Mouse (Mus musculus): ENCODE measurements around the gene Ankrd11.

Gene Ankrd11

DNA sequence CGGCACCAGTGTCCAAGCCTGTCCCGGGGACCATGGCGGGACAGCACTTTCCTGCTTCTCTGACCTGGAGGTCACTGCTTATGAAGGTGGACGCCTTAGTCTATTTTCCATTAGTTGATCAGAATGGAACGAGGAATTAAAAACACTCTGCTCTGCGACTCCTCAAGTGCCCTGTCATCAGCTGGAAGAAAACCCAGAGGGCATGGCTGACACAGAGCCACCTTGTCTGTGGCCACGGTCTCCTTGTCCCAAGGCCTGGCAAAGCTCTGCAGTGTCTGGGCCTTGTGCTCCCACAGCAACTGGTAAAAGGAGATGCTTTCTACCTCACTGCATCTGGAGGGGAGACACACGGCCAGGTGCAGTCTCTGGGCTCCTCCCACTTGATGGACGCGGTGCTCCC, 158.4 kb downstream of the Ankrd11 start:
- no peak for TF ChIP-seq GATA4 (IDR thresholded peaks at IDR 0.05; ENCODE audit: insufficient replicate concordance, low read length)

- no peak for TF ChIP-seq GATA4 (IDR thresholded peaks at IDR 0.05; ENCODE audit: insufficient replicate concordance, low read length)
Observed at GRCm38 (mm10) chr8:122880302-122880701, 161.8 kb downstream of the Ankrd11 start.

GRCm38 (mm10) chr8:122878231-122878630, 163.8 kb downstream of the Ankrd11 start:
- TF ChIP-seq GATA4 (IDR thresholded peaks at IDR 0.05; ENCODE audit: insufficient replicate concordance, low read length) = no peak

GRCm38 (mm10) chr8:122875186-122875585, 166.9 kb downstream of the Ankrd11 start:
- TF ChIP-seq GATA4 (IDR thresholded peaks at IDR 0.05; ENCODE audit: insufficient replicate concordance, low read length) = no peak

GRCm38 (mm10) chr8:122873171-122873570, 168.9 kb downstream of the Ankrd11 start:
- no peak for TF ChIP-seq GATA4 (IDR thresholded peaks at IDR 0.05; ENCODE audit: insufficient replicate concordance, low read length)

- TF ChIP-seq GATA4 (IDR thresholded peaks at IDR 0.05; ENCODE audit: insufficient replicate concordance, low read length) = no peak
Observed at GRCm38 (mm10) chr8:122871663-122872062, 170.4 kb downstream of the Ankrd11 start.

- TF ChIP-seq GATA4 (IDR thresholded peaks at IDR 0.05; ENCODE audit: insufficient replicate concordance, low read length) = no peak
Observed at GRCm38 (mm10) chr8:122870377-122870863, 171.7 kb downstream of the Ankrd11 start.

DNA sequence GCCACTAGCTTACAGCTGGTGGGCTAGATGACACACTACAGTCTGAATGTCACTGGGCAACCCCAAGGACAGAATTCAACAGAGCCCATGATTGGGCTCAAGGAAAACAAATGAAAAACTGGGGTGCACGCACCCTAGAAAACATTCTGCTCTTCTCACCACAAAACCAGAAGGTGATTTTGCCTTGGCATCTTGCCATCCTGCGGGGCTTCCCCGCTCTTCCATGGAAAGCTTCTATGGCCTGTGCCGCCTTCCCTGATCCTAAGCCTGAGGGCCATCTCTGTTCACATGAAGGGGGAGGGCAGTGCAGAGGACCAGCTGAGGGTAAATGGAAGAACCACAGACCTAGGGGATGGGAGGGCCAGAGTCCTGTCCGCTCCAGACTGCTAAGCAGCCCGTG, 174.1 kb downstream of the Ankrd11 start:
- TF ChIP-seq GATA4 (IDR thresholded peaks at IDR 0.05; ENCODE audit: insufficient replicate concordance, low read length) = no peak

DNA sequence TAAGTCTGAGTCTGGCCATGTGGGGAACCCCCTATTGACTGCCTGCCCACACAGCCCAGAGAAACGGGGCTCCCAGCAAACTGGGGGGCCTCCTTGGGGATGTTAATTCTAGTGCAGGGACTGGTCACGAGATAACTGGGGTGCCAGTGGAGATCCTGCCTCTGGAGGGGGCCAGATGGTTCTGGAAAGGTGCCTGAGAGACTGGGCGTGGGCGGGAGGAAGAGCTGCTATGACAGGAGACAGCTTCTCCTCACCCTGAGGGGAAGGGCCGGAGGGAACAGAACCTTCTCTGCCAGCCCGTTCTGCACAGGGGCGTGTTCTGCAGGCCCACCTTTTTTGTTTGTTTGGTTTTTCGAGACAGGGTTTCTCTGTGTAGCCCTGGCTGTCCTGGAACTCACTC, 175.8 kb downstream of the Ankrd11 start:
- no peak for TF ChIP-seq GATA4 (IDR thresholded peaks at IDR 0.05; ENCODE audit: insufficient replicate concordance, low read length)

DNA sequence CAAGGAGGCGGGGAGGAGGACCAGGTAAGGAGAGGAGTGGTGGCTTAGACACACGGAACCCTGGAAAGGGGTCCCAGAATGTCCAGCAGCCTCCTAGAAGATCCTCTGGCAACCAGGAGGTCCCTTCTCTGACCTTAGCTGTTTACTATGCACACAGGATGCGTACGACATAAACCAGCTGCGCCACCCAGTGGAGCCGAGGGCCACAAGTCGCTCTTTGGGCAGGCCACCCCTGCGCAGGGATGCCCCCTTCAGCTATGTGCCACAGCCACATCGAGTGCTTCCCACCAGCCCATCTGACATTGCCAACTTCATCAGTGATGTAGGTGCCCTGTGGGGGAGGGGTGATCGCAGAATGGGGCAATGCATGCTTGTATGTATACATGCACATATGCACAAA, 176.6 kb downstream of the Ankrd11 start:
- no peak for TF ChIP-seq GATA4 (IDR thresholded peaks at IDR 0.05; ENCODE audit: insufficient replicate concordance, low read length)

- no peak for TF ChIP-seq GATA4 (IDR thresholded peaks at IDR 0.05; ENCODE audit: insufficient replicate concordance, low read length)
Observed at GRCm38 (mm10) chr8:122864719-122865129, 177.4 kb downstream of the Ankrd11 start.

DNA sequence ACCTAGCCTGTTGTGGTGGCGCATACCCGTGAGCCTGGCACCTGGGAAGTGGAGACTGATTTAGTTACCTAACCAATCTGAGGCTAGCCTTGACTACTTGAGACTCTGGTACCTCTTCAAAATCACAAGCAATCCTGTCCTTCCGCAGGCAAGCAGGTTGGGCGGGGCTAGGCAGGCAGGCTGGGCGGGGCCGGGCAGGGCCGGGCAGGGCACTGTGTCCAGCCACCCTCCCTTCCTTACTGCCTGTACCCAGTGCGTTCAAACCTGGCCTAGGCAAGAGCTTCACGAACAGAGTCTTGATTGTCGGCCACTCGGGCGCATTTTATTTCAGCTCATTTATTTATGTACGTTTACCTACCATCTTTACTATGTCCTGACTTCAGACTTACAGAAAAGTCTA, 182.2 kb downstream of the Ankrd11 start:
- TF ChIP-seq GATA4 (IDR thresholded peaks at IDR 0.05; ENCODE audit: insufficient replicate concordance, low read length) = no peak

DNA sequence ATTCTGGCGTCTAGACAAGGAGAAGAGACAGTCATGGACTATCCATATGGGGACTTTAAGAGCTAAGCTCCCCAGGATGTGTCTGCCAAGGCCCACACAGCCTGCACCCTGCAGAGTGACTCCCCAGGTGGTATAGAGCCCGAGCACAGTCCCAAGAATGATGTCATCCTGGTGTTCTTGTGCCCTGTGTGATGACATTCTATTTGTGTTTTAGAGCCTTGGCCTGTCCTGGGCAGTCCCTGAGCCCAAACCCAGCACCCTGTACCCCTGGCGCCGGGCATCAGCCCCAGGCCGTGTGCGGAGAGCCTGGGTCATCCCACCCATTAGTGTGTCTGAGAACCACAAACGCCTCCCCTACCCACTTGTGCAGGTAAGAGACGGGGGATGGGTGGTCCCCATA, 185.8 kb downstream of the Ankrd11 start:
- TF ChIP-seq GATA4 (IDR thresholded peaks at IDR 0.05; ENCODE audit: insufficient replicate concordance, low read length) = no peak

- TF ChIP-seq GATA4 (IDR thresholded peaks at IDR 0.05; ENCODE audit: insufficient replicate concordance, low read length) = peak; percentile 89
Observed at GRCm38 (mm10) chr8:122855123-122855522, 187.0 kb downstream of the Ankrd11 start.

GRCm38 (mm10) chr8:122854388-122854787, 187.7 kb downstream of the Ankrd11 start:
- no peak for TF ChIP-seq GATA4 (IDR thresholded peaks at IDR 0.05; ENCODE audit: insufficient replicate concordance, low read length)

- no peak for TF ChIP-seq GATA4 (IDR thresholded peaks at IDR 0.05; ENCODE audit: insufficient replicate concordance, low read length)
Observed at GRCm38 (mm10) chr8:122853340-122853771, 188.7 kb downstream of the Ankrd11 start.

DNA sequence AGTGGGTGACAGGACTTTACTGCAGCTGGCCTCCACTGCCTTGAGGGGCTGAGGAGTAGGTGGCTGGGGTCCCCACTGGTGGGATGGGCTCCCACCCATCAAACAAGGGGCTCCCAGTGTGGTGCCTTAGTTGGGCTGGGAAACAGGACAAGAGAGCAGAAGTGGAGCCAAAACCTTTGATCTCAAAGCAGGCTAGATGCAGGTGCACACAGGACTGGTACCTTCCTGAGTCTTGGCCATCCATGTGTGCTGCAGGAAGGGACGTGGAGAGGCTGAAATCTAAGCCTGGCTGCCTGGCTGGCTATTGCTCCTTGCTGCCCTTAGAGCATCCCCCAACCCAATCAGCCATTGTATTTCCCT, 189.6 kb downstream of the Ankrd11 start:
- no peak for TF ChIP-seq GATA4 (IDR thresholded peaks at IDR 0.05; ENCODE audit: insufficient replicate concordance, low read length)

All from liver, adult (tissue).